Mouse (Mus musculus) ES-CJ7 (cell line): ENCODE results near the gene Bpifb9a.
"Not testable (repeated sequence)": the region's sequence is repeated elsewhere in the genome, so short reads cannot be mapped to it uniquely, and the experiment has no call there.

ENCODE experiments used
- DNase-seq: peaks from one replicate; pipeline ENCODE4 v3.0.0; 2011; ENCODE audit warnings: low read depth, low spot score

Bpifb9a gene

GRCm38 (mm10) chr2:154304604-154305003 is 47.0 kb downstream of the Bpifb9a start:
- DNase-seq, result not testable (repeated sequence)

- DNase-seq, result not testable (repeated sequence)
Observed at GRCm38 (mm10) chr2:154306927-154307326, 49.3 kb downstream of the Bpifb9a start, which contains the start of gene Bpifb9b. Bpifb9b (plus strand) TSS chr2:154307227.

GRCm38 (mm10) chr2:154313771-154314170 is 56.1 kb downstream of the Bpifb9a start:
- not testable (repeated sequence) for DNase-seq
